Mouse (Mus musculus) kidney, adult 2 months (tissue): ENCODE results near the gene Gpbar1.

Experiments
- CTCF ChIP-seq: fragments of 200-500 bp; conservative IDR thresholded peaks from 2 replicates; pipeline ENCODE4 v1.5.1; 2011; ENCODE audit warnings: low read depth, mild to moderate bottlenecking, control low read depth, low read length, moderate library complexity, mixed read lengths; ENCODE audit not compliant: insufficient read depth, insufficient read length
- POLR2A ChIP-seq: fragments of 200-500 bp; IDR thresholded peaks from one replicate; pipeline ENCODE4 v1.6.1; 2011; ENCODE audit warnings: low read depth, low read length, control low read depth

GRCm38 (mm10) chr1:74288327-74288726, 10.0 kb downstream of the Gpbar1 start:
- TF ChIP-seq CTCF (no peak), POLR2A (no peak)
